14 mouse cellular contexts compared by ENCODE assay signal in the genomic region with DNA sequence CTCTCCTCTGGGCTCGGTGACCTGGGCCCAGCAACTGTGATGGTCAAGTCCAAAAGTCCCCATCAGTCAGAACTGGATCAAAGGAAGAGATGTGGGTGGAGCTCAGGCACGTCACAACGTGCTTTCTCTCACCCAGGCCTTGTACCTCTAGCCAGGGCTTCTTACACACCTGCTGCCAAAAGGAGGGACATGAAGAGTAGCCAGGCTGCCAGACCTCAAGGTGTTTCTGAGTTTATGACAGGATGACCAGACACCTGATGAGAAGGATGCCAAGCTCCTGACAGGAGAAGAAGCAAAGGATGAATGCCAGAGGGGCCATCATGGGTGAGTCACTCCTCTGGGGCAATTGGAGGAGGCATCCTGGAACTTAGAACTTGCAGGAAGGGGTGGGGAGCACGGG.
DNase-seq lines count a peak whose midpoint lies in the region; ATAC-seq and TF ChIP-seq lines count a peak whose summit lies in the region.
"Had no signal": no experiment of that assay in that cellular context is flagged by ENCODE, and none has a peak within 500 bp of the region (broad histone marks: within the 10 kb centered on the region; RNA-seq: fewer than 3 reads in every experiment).

No protein-coding gene starts in this region.

- H3K36me3 ChIP-seq in heart, embryonic 10.5 days = no peaks in the 10 kb centered on the region
- H3K36me3 ChIP-seq in heart, embryonic 11.5 days (ENCODE audit: control insufficient read depth, insufficient read depth, low read length) = no peaks in the 10 kb centered on the region
- no peaks in the 10 kb centered on the region for H3K36me3 ChIP-seq in kidney, postnatal 0 days (ENCODE audit: insufficient read depth, low read length)
- H3K36me3 ChIP-seq: hindbrain, embryonic 12.5 days had no signal

- no peaks in the 10 kb centered on the region for H3K9me3 ChIP-seq in heart, embryonic 10.5 days
- H3K9me3 ChIP-seq in heart, embryonic 11.5 days (replicated peaks; ENCODE audit: control insufficient read depth, low read length) = no peaks in the 10 kb centered on the region
- no peaks in the 10 kb centered on the region for H3K9me3 ChIP-seq in kidney, postnatal 0 days (replicated peaks; ENCODE audit: low read length)
- H3K9me3 ChIP-seq: hindbrain, embryonic 12.5 days; megakaryocyte, embryonic 14.5 days had no signal

- ATAC-seq in heart, embryonic 11.5 days (replicated peaks; ENCODE audit: insufficient number of reproducible peaks, low FRiP score, low TSS enrichment) = no peak
- ATAC-seq in kidney, postnatal 0 days (replicated peaks; ENCODE audit: low FRiP score, low read depth) = no peak
- no peak for ATAC-seq in cerebellum, adult (ENCODE audit: insufficient number of reproducible peaks, low FRiP score, low TSS enrichment)

- no peak overlapping the region for H3K4me2 ChIP-seq in heart, embryonic 11.5 days
- H3K4me2 ChIP-seq in kidney, postnatal 0 days (ENCODE audit: low read length) = no peak overlapping the region
- H3K4me2 ChIP-seq: hindbrain, embryonic 12.5 days had no signal

- H3K4me3 ChIP-seq in heart, embryonic 10.5 days = no peak overlapping the region
- H3K4me3 ChIP-seq in heart, embryonic 11.5 days (ENCODE audit: low read depth, low read length) = no peak overlapping the region
- no peak overlapping the region for H3K4me3 ChIP-seq in kidney, postnatal 0 days (replicated peaks; ENCODE audit: low read depth, low read length)
- H3K4me3 ChIP-seq: erythroblast, embryonic 14.5 days; hindbrain, embryonic 12.5 days had no signal

- TF ChIP-seq CTCF in kidney, postnatal 0 days (IDR thresholded peaks at IDR 0.05; ENCODE audit: low read depth) = no peak

- H3K27me3 ChIP-seq in heart, embryonic 10.5 days (ENCODE audit: insufficient read depth, poor library complexity, severe bottlenecking) = no peaks in the 10 kb centered on the region
- H3K27me3 ChIP-seq in heart, embryonic 11.5 days (ENCODE audit: control insufficient read depth, insufficient read depth, low read length) = no peaks in the 10 kb centered on the region
- H3K27me3 ChIP-seq in kidney, postnatal 0 days (ENCODE audit: insufficient read depth, low read length) = no peaks in the 10 kb centered on the region
- H3K27me3 ChIP-seq: hindbrain, embryonic 12.5 days; megakaryocyte, embryonic 14.5 days had no signal

- peaks cover 50% of the 10 kb centered on the region for H3K4me1 ChIP-seq in heart, embryonic 10.5 days
- peaks cover 24% of the 10 kb centered on the region for H3K4me1 ChIP-seq in heart, embryonic 11.5 days (ENCODE audit: control insufficient read depth, insufficient read depth, low read length)
- peaks cover 22% of the 10 kb centered on the region for H3K4me1 ChIP-seq in kidney, postnatal 0 days (replicated peaks; ENCODE audit: insufficient read depth, low read length)

- peak overlapping the region; percentile 69 for H3K27ac ChIP-seq in heart, embryonic 10.5 days
- no peak overlapping the region for H3K27ac ChIP-seq in heart, embryonic 11.5 days (ENCODE audit: low read depth, low read length)
- H3K27ac ChIP-seq in kidney, postnatal 0 days = 0 out of 2 replicates have a peak overlapping the region, but pooled peaks have one; percentile 63

- DNase-seq in heart, embryonic 10.5 days (ENCODE audit: low spot score) = no peak
- DNase-seq in kidney, postnatal 0 days (ENCODE audit: low spot score) = no peak
- no peak for DNase-seq in kidney, adult 8-10 months
- DNase-seq in NIH3T3 (ENCODE audit: low read depth) = peak; percentile 39
- peak; percentile 34 for DNase-seq in induced T-regulatory cell, adult 2 months (ENCODE audit: low read depth)
- DNase-seq in embryo, embryonic 10.5 days (ENCODE audit: low spot score) = no peak
- DNase-seq: cerebellum, adult 18-20 months; left cerebral cortex, postnatal 4 days; right cerebral cortex, adult 18-20 months had no signal

- H3K9ac ChIP-seq in heart, embryonic 11.5 days (ENCODE audit: low read depth, low read length) = no peak overlapping the region
- no peak overlapping the region for H3K9ac ChIP-seq in kidney, postnatal 0 days (ENCODE audit: low read depth, low read length)
- H3K9ac ChIP-seq: hindbrain, embryonic 12.5 days had no signal

- 65% methylated on average over 4 of the region's 4 CpGs for WGBS in heart, embryonic 10.5 days
- 65% methylated on average over 4 of the region's 4 CpGs for WGBS in heart, embryonic 11.5 days (ENCODE audit: insufficient replicate concordance)
- WGBS in kidney, postnatal 0 days = 58% methylated on average over 4 of the region's 4 CpGs

Comparison
In these comparisons a context has a peak if more than half of its experiments do, and no peak if none do; other contexts are left out.
1. DNase-seq: peak in NIH3T3 (single experiment) and induced T-regulatory cell, adult 2 months (single experiment); none in heart, embryonic 10.5 days (single experiment), kidney, postnatal 0 days (single experiment), kidney, adult 8-10 months (0 of 2) and embryo, embryonic 10.5 days (single experiment).